ENCODE assay signal across 16 mouse cellular contexts in genomic region chr2:172476707-172477260, GRCm38 (mm10). TPM values are rescaled to one million over a fixed set of nuclear protein-coding genes. Genes with fewer than 3 reads are reported as not detected.
DNase-seq lines count a peak whose midpoint lies in the region; ATAC-seq lines count a peak whose summit lies in the region.
"Had no signal": no experiment of that assay in that cellular context is flagged by ENCODE, and none has a peak within 500 bp of the region (broad histone marks: within the 10 kb centered on the region; RNA-seq: fewer than 3 reads in every experiment).

No protein-coding gene starts in this region.

- H3K36me3 ChIP-seq in heart, embryonic 13.5 days, result no peaks in the 10 kb centered on the region
- H3K36me3 ChIP-seq in liver, embryonic 16.5 days (ENCODE audit: control insufficient read depth, insufficient read depth), result no peaks in the 10 kb centered on the region
- H3K36me3 ChIP-seq in splenic B cell, adult 2 months (ENCODE audit: control insufficient read depth, insufficient read depth, low read length, poor library complexity, severe bottlenecking), result no peaks in the 10 kb centered on the region
- H3K36me3 ChIP-seq: neural tube, embryonic 13.5 days had no signal

- DNase-seq in heart, adult 11 months, result no peak
- no peak for DNase-seq in liver
- peak; percentile 18 for DNase-seq in splenic B cell, adult 2 months (ENCODE audit: low read depth, low spot score)
- DNase-seq in layer of hippocampus, postnatal 10 days (ENCODE audit: low spot score in 2 of 2), result no peak
- DNase-seq: cerebellum, adult 11-12 months; embryo, embryonic 11 days had no signal

- peak overlapping the region; percentile 49; the same call in 1 of the 2 replicates for H3K4me3 ChIP-seq in heart, embryonic 13.5 days
- H3K4me3 ChIP-seq in liver, embryonic 16.5 days (ENCODE audit: low read depth, low read length), result no peak overlapping the region
- H3K4me3 ChIP-seq: midbrain, embryonic 13.5 days; neural tube, embryonic 13.5 days had no signal

- peak overlapping the region; percentile 68 for H3K27ac ChIP-seq in heart, embryonic 13.5 days (replicated peaks)
- no peak overlapping the region for H3K27ac ChIP-seq in liver, embryonic 16.5 days (ENCODE audit: low read length)
- H3K27ac ChIP-seq: midbrain, embryonic 13.5 days; neural tube, embryonic 13.5 days had no signal

- H3K9me3 ChIP-seq in heart, embryonic 13.5 days, result no peaks in the 10 kb centered on the region
- H3K9me3 ChIP-seq in liver, embryonic 16.5 days (replicated peaks; ENCODE audit: control insufficient read depth, low read length), result no peaks in the 10 kb centered on the region
- H3K9me3 ChIP-seq: midbrain, embryonic 13.5 days; neural tube, embryonic 13.5 days had no signal

- peaks cover 22% of the 10 kb centered on the region for H3K4me1 ChIP-seq in heart, embryonic 13.5 days
- H3K4me1 ChIP-seq in liver, embryonic 16.5 days (ENCODE audit: control insufficient read depth, low read depth, low read length), result no peaks in the 10 kb centered on the region
- H3K4me1 ChIP-seq: midbrain, embryonic 13.5 days had no signal

- H3K27me3 ChIP-seq in heart, embryonic 13.5 days (replicated peaks), result no peaks in the 10 kb centered on the region
- H3K27me3 ChIP-seq in liver, embryonic 16.5 days (ENCODE audit: control insufficient read depth, insufficient read depth, low read depth, low read length), result no peaks in the 10 kb centered on the region
- H3K27me3 ChIP-seq in splenic B cell, adult 2 months (ENCODE audit: control insufficient read depth, insufficient read depth, low read length, poor library complexity, severe bottlenecking), result no peaks in the 10 kb centered on the region
- H3K27me3 ChIP-seq: neural tube, embryonic 13.5 days had no signal

- 12% methylated on average over 10 of the region's 10 CpGs for WGBS in heart, embryonic 13.5 days
- WGBS in liver, embryonic 16.5 days (ENCODE audit: insufficient replicate concordance), result 18% methylated on average over 10 of the region's 10 CpGs

- H3K4me2 ChIP-seq in heart, embryonic 13.5 days, result peak overlapping the region; percentile 49
- H3K4me2 ChIP-seq in liver, embryonic 16.5 days (ENCODE audit: low read depth, low read length), result no peak overlapping the region
- H3K4me2 ChIP-seq: midbrain, embryonic 13.5 days; neural tube, embryonic 13.5 days had no signal

- H3K9ac ChIP-seq in heart, embryonic 13.5 days, result peak overlapping the region; percentile 11; the same call in 1 of the 2 replicates
- no peak overlapping the region for H3K9ac ChIP-seq in liver, embryonic 16.5 days (ENCODE audit: low read depth, low read length)
- H3K9ac ChIP-seq: midbrain, embryonic 13.5 days; neural tube, embryonic 13.5 days had no signal

- no peak for ATAC-seq in heart, embryonic 13.5 days (ENCODE audit: extremely low read depth, insufficient number of reproducible peaks, low FRiP score, low TSS enrichment)
- peak; percentile 16; the same call in 1 of the 2 replicates for ATAC-seq in liver, embryonic 16.5 days (ENCODE audit: low read depth)
- peak; percentile 24 for ATAC-seq in activated CD4-positive, CD25-positive, alpha-beta regulatory T cell, adult 4 months
- ATAC-seq: lung, postnatal 0 days had no signal

RNA-seq across cellular contexts. Expression of gene Fam209, which starts 4.5 kb away (rescaled TPM):
- 0.21 and 0.29 TPM in 2 replicates for polyA plus RNA-seq in heart, embryonic 13.5 days (2015; fragmentation: Nextera tagmentation; extraction: Ambion mirVana)
- 0.13 and 0.18 TPM in 2 replicates for polyA plus RNA-seq in liver, embryonic 16.5 days (2015; fragmentation: Nextera tagmentation; extraction: Ambion mirVana)
- 1 to 10 TPM; 1.6 to 1.9 TPM for polyA plus RNA-seq in activated CD4-positive, CD25-positive, alpha-beta regulatory T cell, adult 4 months (2017; shearing (Covaris generic))
- total RNA-seq in layer of hippocampus, postnatal 10 days (2021), result not detected
- total RNA-seq: left cerebral cortex, postnatal 36 days had no signal
- polyA plus RNA-seq: heart, postnatal 0 days had no signal

RNA-seq across cellular contexts. Expression of gene Gcnt7, which starts 18.4 kb away (rescaled TPM):
- polyA plus RNA-seq in heart, embryonic 13.5 days (2015; fragmentation: Nextera tagmentation; extraction: Ambion mirVana), result 0.78 and 0.94 TPM in 2 replicates
- 0.54 and 0.58 TPM in 2 replicates for polyA plus RNA-seq in liver, embryonic 16.5 days (2015; fragmentation: Nextera tagmentation; extraction: Ambion mirVana)
- 1 to 10 TPM; 4.0 to 7.4 TPM for polyA plus RNA-seq in activated CD4-positive, CD25-positive, alpha-beta regulatory T cell, adult 4 months (2017; shearing (Covaris generic))
- not detected for total RNA-seq in layer of hippocampus, postnatal 10 days (2021)
- total RNA-seq: adrenal gland, postnatal 4 days; layer of hippocampus, adult 8-10 months; left cerebral cortex, postnatal 36 days had no signal

RNA-seq across cellular contexts. Expression of gene Rtf2, which starts 36.4 kb away (rescaled TPM):
- 49.9 and 50.6 TPM in 2 replicates for polyA plus RNA-seq in heart, embryonic 13.5 days (2015; fragmentation: Nextera tagmentation; extraction: Ambion mirVana)
- polyA plus RNA-seq in liver, embryonic 16.5 days (2015; fragmentation: Nextera tagmentation; extraction: Ambion mirVana), result 41.3 and 42.1 TPM in 2 replicates
- 100 to 1,000 TPM in 1 of 2 experiments, 10 to 100 TPM in 1; 99.4 to 120 TPM for polyA plus RNA-seq in activated CD4-positive, CD25-positive, alpha-beta regulatory T cell, adult 4 months (2017; shearing (Covaris generic))
- total RNA-seq in layer of hippocampus, postnatal 10 days (2021), result 10 to 100 TPM; 58.4 to 59.6 TPM
